Mouse (Mus musculus) urinary bladder, postnatal 10 days (tissue): Measurements from ENCODE around the gene Caml.
A peak's percentile ranks its signal among the peaks of the same experiment; 100 is the strongest.
"Not testable (repeated sequence)": the region's sequence is repeated elsewhere in the genome, so short reads cannot be mapped to it uniquely, and the experiment has no call there.

Source experiments
- DNase-seq: peaks from one replicate; pipeline ENCODE4 v3.0.0; 2022; ENCODE audit warnings: low spot score

The Caml gene

GRCm38 (mm10) chr13:55622156-55622648 is 603 bp upstream of the Caml start:
- DNase-seq, result not testable (repeated sequence)

GRCm38 (mm10) chr13:55634639-55635127 is 11.9 kb downstream of the Caml start, which contains the start of gene Ddx46:
Ddx46 (plus strand) TSS chr13:55635027.
- peak; percentile 72 for DNase-seq

GRCm38 (mm10) chr13:55635146-55635571 is 12.4 kb downstream of the Caml start:
- DNase-seq, result no peak

GRCm38 (mm10) chr13:55636185-55636983 is 13.6 kb downstream of the Caml start:
- DNase-seq, result no peak

GRCm38 (mm10) chr13:55640480-55640879 is 17.7 kb downstream of the Caml start:
- DNase-seq, result peak; percentile 30

- DNase-seq, result no peak
Measured at GRCm38 (mm10) chr13:55644525-55644924, 21.7 kb downstream of the Caml start.

- DNase-seq, result no peak
Measured at GRCm38 (mm10) chr13:55650098-55650497, 27.3 kb downstream of the Caml start.

GRCm38 (mm10) chr13:55650980-55651379 is 28.2 kb downstream of the Caml start:
- DNase-seq, result no peak

- no peak for DNase-seq
Measured at GRCm38 (mm10) chr13:55668550-55668949, 45.7 kb downstream of the Caml start.

GRCm38 (mm10) chr13:55672711-55673110 is 49.9 kb downstream of the Caml start:
- no peak for DNase-seq

- no peak for DNase-seq
Measured at GRCm38 (mm10) chr13:55677364-55677763, 54.6 kb downstream of the Caml start.
